Mouse (Mus musculus) right cerebral cortex, adult 2 months (tissue): ENCODE data around the gene 4930568D16Rik.

Experiments
- DNase-seq, 2 experiments: peaks; one replicate each; pipeline ENCODE4 v3.0.0; 2021 to 2022; ENCODE audit warnings: low spot score in 2 of 2

Gene 4930568D16Rik

GRCm38 (mm10) chr2:35345984-35346383 is 21.5 kb downstream of the 4930568D16Rik start:
- DNase-seq, result no peak

GRCm38 (mm10) chr2:35342605-35343004 is 24.9 kb downstream of the 4930568D16Rik start:
- no peak for DNase-seq

- DNase-seq, result no peak
Measured at GRCm38 (mm10) chr2:35338707-35339106, 28.8 kb downstream of the 4930568D16Rik start.

GRCm38 (mm10) chr2:35338036-35338435 is 29.5 kb downstream of the 4930568D16Rik start:
- no peak for DNase-seq

GRCm38 (mm10) chr2:35337419-35337818 is 30.1 kb downstream of the 4930568D16Rik start:
- no peak for DNase-seq

GRCm38 (mm10) chr2:35336388-35337280 is 30.9 kb downstream of the 4930568D16Rik start, which contains the start of gene Stom:
Gene Stom (minus strand): TSS chr2:35336976.
- peak; percentile 95 to 97 for DNase-seq

- no peak for DNase-seq
Measured at GRCm38 (mm10) chr2:35335620-35336019, 31.9 kb downstream of the 4930568D16Rik start.

GRCm38 (mm10) chr2:35333670-35334069 is 33.9 kb downstream of the 4930568D16Rik start:
- DNase-seq, result no peak

GRCm38 (mm10) chr2:35331205-35331604 is 36.3 kb downstream of the 4930568D16Rik start:
- no peak for DNase-seq

GRCm38 (mm10) chr2:35329061-35329460 is 38.5 kb downstream of the 4930568D16Rik start:
- no peak for DNase-seq

GRCm38 (mm10) chr2:35328064-35328792 is 39.3 kb downstream of the 4930568D16Rik start:
- no peak for DNase-seq

GRCm38 (mm10) chr2:35327583-35327982 is 39.9 kb downstream of the 4930568D16Rik start:
- DNase-seq, result no peak

GRCm38 (mm10) chr2:35326931-35327330 is 40.6 kb downstream of the 4930568D16Rik start:
- no peak for DNase-seq

GRCm38 (mm10) chr2:35325930-35326329 is 41.6 kb downstream of the 4930568D16Rik start:
- no peak for DNase-seq

- DNase-seq, result peak in 1 of 2 experiments; percentile 9
Measured at GRCm38 (mm10) chr2:35322404-35323164, 44.9 kb downstream of the 4930568D16Rik start.

GRCm38 (mm10) chr2:35320399-35320798 is 47.1 kb downstream of the 4930568D16Rik start:
- no peak for DNase-seq

- no peak for DNase-seq
Measured at GRCm38 (mm10) chr2:35318405-35318804, 49.1 kb downstream of the 4930568D16Rik start.

- no peak for DNase-seq
Measured at GRCm38 (mm10) chr2:35317604-35318003, 49.9 kb downstream of the 4930568D16Rik start.

GRCm38 (mm10) chr2:35314300-35314699 is 53.2 kb downstream of the 4930568D16Rik start:
- no peak for DNase-seq

GRCm38 (mm10) chr2:35309906-35310493 is 57.5 kb downstream of the 4930568D16Rik start:
- DNase-seq, result no peak

- no peak for DNase-seq
Measured at GRCm38 (mm10) chr2:35308166-35308565, 59.4 kb downstream of the 4930568D16Rik start.
